Mouse (Mus musculus): ENCODE results near the gene Gm28043. TPM values are rescaled to one million over a fixed set of nuclear protein-coding genes. Genes with fewer than 3 reads are reported as not detected.

The Gm28043 gene
- total and polyA plus RNA-seq, 3 experiments = 3.6 to 4.2 (median 3.7) TPM

GRCm38 (mm10) chr17:29710562-29711044 is 95.9 kb downstream of the Gm28043 start:
- DNase-seq (ENCODE audit: extremely low read depth) = no peak
- Histone ChIP-seq H3K9ac (ENCODE audit: insufficient read depth, low read depth) (no peak overlapping the region), H3K36me3 (replicated peaks in 1 of 2; ENCODE audit: control insufficient read depth in 1 of 2, insufficient read depth in 1 of 2, low read length in 1 of 2) (peaks cover 8 to 52% of the 10 kb centered on the region in 2 experiments), H3K4me2 (ENCODE audit: insufficient read depth, low read depth, poor library complexity, severe bottlenecking) (no peak overlapping the region), H3K4me1 (ENCODE audit: control insufficient read depth in 1 of 2, insufficient read depth in 2 of 2) (peaks cover 25 to 84% of the 10 kb centered on the region in 2 experiments), H3K27ac (ENCODE audit: insufficient read depth, low read depth) (no peak overlapping the region), H3K27me3 (replicated peaks) (no peaks in the 10 kb centered on the region), H3K79me2 (replicated peaks; ENCODE audit: control insufficient read depth, extremely low read depth, insufficient read depth, poor library complexity, severe bottlenecking) (peaks cover 2% of the 10 kb centered on the region), H3K4me3 (replicated peaks in 1 of 3; ENCODE audit: low read depth in 2 of 3, low read length in 2 of 3, poor library complexity in 1 of 3) (no peak overlapping the region), H3K9me3 (replicated peaks; ENCODE audit: low read length) (peaks cover 2% of the 10 kb centered on the region)
- in situ Hi-C loops (cut with MboI; ENCODE audit: low pct_ligation_motif_present, low pct_unique_long_range_greater_than_20kb, low sequenced_read_pairs) = loop anchor here (10.0 kb wide), 1 partner anchor 54 kb away; no protein-coding TSS in a partner anchor
- no peak for TF ChIP-seq ELF1 (IDR thresholded peaks at IDR 0.05; ENCODE audit: low read depth, low read length)
- no peak for TF ChIP-seq ZMIZ1 (IDR thresholded peaks at IDR 0.05; ENCODE audit: low read depth, low read length)
- TF ChIP-seq PAX5 (IDR thresholded peaks at IDR 0.05; ENCODE audit: low read length) = no peak
- TF ChIP-seq BHLHE40 (IDR thresholded peaks at IDR 0.05; ENCODE audit: low read depth, low read length) = no peak
- TF ChIP-seq ZKSCAN1 (IDR thresholded peaks at IDR 0.05; ENCODE audit: borderline replicate concordance, low read depth, low read length) = no peak
- no peak for TF ChIP-seq UBTF (IDR thresholded peaks at IDR 0.05; ENCODE audit: low read depth, low read length)
- TF ChIP-seq NRF1 (IDR thresholded peaks at IDR 0.05; ENCODE audit: low read depth, low read length) = no peak
- TF ChIP-seq RAD21 (IDR thresholded peaks at IDR 0.05; ENCODE audit: low read depth, low read length) = no peak
- no peak for TF ChIP-seq CHD2 (IDR thresholded peaks at IDR 0.05; ENCODE audit: low read length)
- dilution Hi-C loops (cut with MboI; ENCODE audit: extremely low pct_ligation_motif_present, extremely low pct_unique_long_range_greater_than_20kb, low sequenced_read_pairs) = no loop called here

GRCm38 (mm10) chr17:29711076-29711744 is 96.5 kb downstream of the Gm28043 start:
- Histone ChIP-seq H3K27me3 (replicated peaks) (no peaks in the 10 kb centered on the region), H3K4me2 (ENCODE audit: insufficient read depth, low read depth, poor library complexity, severe bottlenecking) (peak overlapping the region; percentile 58), H3K9me3 (replicated peaks; ENCODE audit: low read length) (peaks cover 2% of the 10 kb centered on the region), H3K4me1 (ENCODE audit: control insufficient read depth in 1 of 2, insufficient read depth in 2 of 2) (peaks cover 30 to 88% of the 10 kb centered on the region in 2 experiments), H3K36me3 (replicated peaks in 1 of 2; ENCODE audit: control insufficient read depth in 1 of 2, insufficient read depth in 1 of 2, low read length in 1 of 2) (peaks cover 8 to 46% of the 10 kb centered on the region in 2 experiments), H3K79me2 (replicated peaks; ENCODE audit: control insufficient read depth, extremely low read depth, insufficient read depth, poor library complexity, severe bottlenecking) (peaks cover 7% of the 10 kb centered on the region), H3K9ac (ENCODE audit: insufficient read depth, low read depth) (peak overlapping the region; percentile 30; the same call in 1 of the 2 replicates), H3K27ac (ENCODE audit: insufficient read depth, low read depth) (peak overlapping the region; percentile 65), H3K4me3 (replicated peaks in 1 of 3; ENCODE audit: low read depth in 2 of 3, low read length in 2 of 3, poor library complexity in 1 of 3) (peak overlapping the region in 2 of 3 experiments; percentile 16 to 19)
- in situ Hi-C loops (cut with MboI; ENCODE audit: low pct_ligation_motif_present, low pct_unique_long_range_greater_than_20kb, low sequenced_read_pairs) = loop anchor here (10.0 kb wide), 1 partner anchor 54 kb away; no protein-coding TSS in a partner anchor
- no peak for DNase-seq (ENCODE audit: extremely low read depth)
- no peak for TF ChIP-seq MAZ (IDR thresholded peaks at IDR 0.05; ENCODE audit: low read depth, low read length)
- TF ChIP-seq MEF2A (IDR thresholded peaks at IDR 0.05; ENCODE audit: borderline replicate concordance, low read depth, low read length) = no peak
- TF ChIP-seq BHLHE40 (IDR thresholded peaks at IDR 0.05; ENCODE audit: low read depth, low read length) = no peak
- no peak for TF ChIP-seq CHD2 (IDR thresholded peaks at IDR 0.05; ENCODE audit: low read length)
- no peak for TF ChIP-seq HCFC1 (IDR thresholded peaks at IDR 0.05; ENCODE audit: low read depth, low read length)
- no peak for TF ChIP-seq EP300 (IDR thresholded peaks at IDR 0.05; ENCODE audit: low read length)
- no peak for TF ChIP-seq ZKSCAN1 (IDR thresholded peaks at IDR 0.05; ENCODE audit: borderline replicate concordance, low read depth, low read length)
- TF ChIP-seq TCF12 (IDR thresholded peaks at IDR 0.05; ENCODE audit: low read depth, low read length) = no peak
- no peak for TF ChIP-seq CTCF (conservative IDR thresholded peaks at IDR 0.05 in 1 of 2, IDR thresholded peaks at IDR 0.05 in 1 of 2; ENCODE audit: low read depth in 2 of 2, low read length in 2 of 2)
- no peak for TF ChIP-seq ZMIZ1 (IDR thresholded peaks at IDR 0.05; ENCODE audit: low read depth, low read length)
- TF ChIP-seq GABPA (IDR thresholded peaks at IDR 0.05; ENCODE audit: insufficient replicate concordance, low read depth, low read length) = no peak
- no peak for TF ChIP-seq RAD21 (IDR thresholded peaks at IDR 0.05; ENCODE audit: low read depth, low read length)
- no peak for TF ChIP-seq KAT2A (IDR thresholded peaks at IDR 0.05; ENCODE audit: insufficient replicate concordance, low read length)
- TF ChIP-seq ZNF384 (IDR thresholded peaks at IDR 0.05; ENCODE audit: low read depth, low read length) = no peak
- dilution Hi-C loops (cut with MboI; ENCODE audit: extremely low pct_ligation_motif_present, extremely low pct_unique_long_range_greater_than_20kb, low sequenced_read_pairs) = no loop called here
